11 mouse cellular contexts compared by ENCODE assay signal in genomic region chr1:162003729-162004517, GRCm38 (mm10). TPM values are rescaled to one million over a fixed set of nuclear protein-coding genes. Genes with fewer than 3 reads are reported as not detected.
DNase-seq lines count a peak whose midpoint lies in the region; ATAC-seq and TF ChIP-seq lines count a peak whose summit lies in the region.
"Had no signal": no experiment of that assay in that cellular context is flagged by ENCODE, and none has a peak within 500 bp of the region (broad histone marks: within the 10 kb centered on the region; RNA-seq: fewer than 3 reads in every experiment).

No protein-coding gene starts in this region.

- H3K9me3 ChIP-seq in kidney, embryonic 15.5 days (replicated peaks), result no peaks in the 10 kb centered on the region
- H3K9me3 ChIP-seq in limb, embryonic 12.5 days, result no peaks in the 10 kb centered on the region

- POLR2A ChIA-PET in Patski (lab: Charles Lee), result no interaction called here

- no peak for ATAC-seq in kidney, embryonic 15.5 days (replicated peaks; ENCODE audit: low FRiP score)
- ATAC-seq in Patski, result peak; percentile 51
- no peak for ATAC-seq in limb, embryonic 12.5 days (ENCODE audit: insufficient number of reproducible peaks, insufficient read depth, low FRiP score, low TSS enrichment, low read depth)
- no peak for ATAC-seq in granulocyte monocyte progenitor cell, adult 5-6 weeks (replicated peaks; ENCODE audit: poor library complexity, severe bottlenecking)

- no peak for DNase-seq in kidney, postnatal 4 days
- peak; percentile 77 for DNase-seq in Patski (ENCODE audit: low read depth, low spot score)
- peak; percentile 8 for DNase-seq in heart, adult 8-10 months (ENCODE audit: low spot score)
- DNase-seq in right cerebral cortex, postnatal 4 days, result no peak
- no peak for DNase-seq in left cerebral cortex, postnatal 36 days (ENCODE audit: low spot score in 2 of 2)
- DNase-seq: adrenal gland, postnatal 14 days; layer of hippocampus, postnatal 36 days had no signal

- in situ Hi-C loops in Patski (cut with MboI; ENCODE audit: low pct_unique_long_range_greater_than_20kb), result loop anchor here (5.0 kb wide), 2 partner anchors 93 to 308 kb away; no protein-coding TSS in a partner anchor

- intact Hi-C loops in left cerebral cortex, postnatal 36 days (cut with DNase I), result no loop called here

- H3K9ac ChIP-seq in kidney, embryonic 15.5 days, result no peak overlapping the region
- H3K9ac ChIP-seq in limb, embryonic 12.5 days (replicated peaks), result peak overlapping the region; percentile 50; the same call in 1 of the 2 replicates

- WGBS in kidney, embryonic 15.5 days, result 60% methylated on average over 14 of the region's 14 CpGs
- WGBS in limb, embryonic 12.5 days, result 53% methylated on average over 14 of the region's 14 CpGs

- no peaks in the 10 kb centered on the region for H3K36me3 ChIP-seq in kidney, embryonic 15.5 days
- H3K36me3 ChIP-seq in limb, embryonic 12.5 days, result no peaks in the 10 kb centered on the region

- H3K4me1 ChIP-seq in kidney, embryonic 15.5 days, result peaks cover 50% of the 10 kb centered on the region
- H3K4me1 ChIP-seq in limb, embryonic 12.5 days (replicated peaks), result peaks cover 90% of the 10 kb centered on the region

- H3K4me2 ChIP-seq in kidney, embryonic 15.5 days, result peak overlapping the region; percentile 43; the same call in 1 of the 2 replicates
- H3K4me2 ChIP-seq in limb, embryonic 12.5 days, result 0 out of 2 replicates have a peak overlapping the region, but pooled peaks have one; percentile 34

- peak overlapping the region; percentile 86 for H3K27ac ChIP-seq in kidney, embryonic 15.5 days
- peak overlapping the region; percentile 99 for H3K27ac ChIP-seq in limb, embryonic 12.5 days

- CTCF ChIA-PET in Patski (lab: Charles Lee), result no interaction called here

- no peaks in the 10 kb centered on the region for H3K27me3 ChIP-seq in kidney, embryonic 15.5 days
- no peaks in the 10 kb centered on the region for H3K27me3 ChIP-seq in Patski
- no peaks in the 10 kb centered on the region for H3K27me3 ChIP-seq in limb, embryonic 12.5 days

- no peak overlapping the region for H3K4me3 ChIP-seq in kidney, embryonic 15.5 days (replicated peaks)
- no peak overlapping the region for H3K4me3 ChIP-seq in limb, embryonic 12.5 days (replicated peaks)

- TF ChIP-seq CTCF in Patski (IDR thresholded peaks at IDR 0.05), result no peak

RNA-seq across cellular contexts. Expression of gene 4930558K02Rik, which starts 24.5 kb away (rescaled TPM):
- polyA plus RNA-seq in kidney, embryonic 15.5 days (2015; fragmentation: Nextera tagmentation; extraction: Ambion mirVana), result not detected in 2 replicates
- polyA plus RNA-seq in Patski (2021), result not detected
- total RNA-seq in heart, adult 8-10 months (2022), result not detected
- not detected in 2 replicates for polyA plus RNA-seq in limb, embryonic 12.5 days (2016; fragmentation: Nextera tagmentation; extraction: Ambion mirVana)
- total RNA-seq in left cerebral cortex, postnatal 36 days (2021), result not detected
- total RNA-seq in granulocyte monocyte progenitor cell, adult 5-6 weeks (2014; fragmentation: Nextera tagmentation), result not detected in 2 replicates
- not detected in 2 replicates for total RNA-seq in granulocyte monocyte progenitor cell, adult 5-6 weeks (2017)
- total RNA-seq: adrenal gland, postnatal 14 days; layer of hippocampus, postnatal 36 days had no signal
- polyA plus RNA-seq: gonadal fat pad, adult 2 months had no signal

RNA-seq across cellular contexts. Expression of gene Pigc, which starts 34.9 kb away (rescaled TPM):
- 39.7 and 40.4 TPM in 2 replicates for polyA plus RNA-seq in kidney, embryonic 15.5 days (2015; fragmentation: Nextera tagmentation; extraction: Ambion mirVana)
- 25.7 TPM for polyA plus RNA-seq in Patski (2021)
- total RNA-seq in heart, adult 8-10 months (2022), result 10 to 100 TPM in 3 of 4 experiments, 1 to 10 TPM in 1; 10.0 to 11.2 (median 10.5) TPM
- 43.2 and 45.9 TPM in 2 replicates for polyA plus RNA-seq in limb, embryonic 12.5 days (2016; fragmentation: Nextera tagmentation; extraction: Ambion mirVana)
- total RNA-seq in left cerebral cortex, postnatal 36 days (2021), result 10 to 100 TPM; 12.3 to 16.9 TPM
- 17.2 and 17.9 TPM in 2 replicates for total RNA-seq in granulocyte monocyte progenitor cell, adult 5-6 weeks (2014; fragmentation: Nextera tagmentation)
- 19.0 and 23.6 TPM in 2 replicates for total RNA-seq in granulocyte monocyte progenitor cell, adult 5-6 weeks (2017)

Comparison
In these comparisons a context has a peak if more than half of its experiments do, and no peak if none do; other contexts are left out.
1. DNase-seq: peak in Patski (single experiment) and heart, adult 8-10 months (single experiment); none in kidney, postnatal 4 days (0 of 2), right cerebral cortex, postnatal 4 days (single experiment) and left cerebral cortex, postnatal 36 days (0 of 2).